Mouse (Mus musculus): ENCODE data around the gene Rexo1. TPM values are rescaled to one million over a fixed set of nuclear protein-coding genes. Genes with fewer than 3 reads are reported as not detected.

The Rexo1 gene
- polyA plus RNA-seq, 2 experiments: 27.9 to 56.4 TPM

GRCm38 (mm10) chr10:80584642-80585552, 23.5 kb upstream of the Rexo1 start:
- H3K27ac ChIP-seq (replicated peaks; ENCODE audit: low read depth, low read length): 0 out of 2 replicates have a peak overlapping the region, but pooled peaks have one; percentile 7
- no peak overlapping the region for H3K4me2 ChIP-seq (replicated peaks; ENCODE audit: low read depth, low read length, severe bottlenecking)
- H3K36me3 ChIP-seq (ENCODE audit: control insufficient read depth, insufficient read depth, low read length): peaks cover 41% of the 10 kb centered on the region
- no peak for TF ChIP-seq POLR2A (IDR thresholded peaks at IDR 0.05; ENCODE audit: borderline replicate concordance, extremely low read depth, insufficient read depth, insufficient read length)
- no peaks in the 10 kb centered on the region for H3K27me3 ChIP-seq (ENCODE audit: control insufficient read depth, insufficient read depth, low read length)
- DNase-seq (ENCODE audit: low spot score) (no peak), ATAC-seq (ENCODE audit: low FRiP score, low read depth) (no peak)
- WGBS: 81% methylated on average over 12 of the region's 12 CpGs
- H3K9ac ChIP-seq (ENCODE audit: low read depth, low read length, severe bottlenecking): no peak overlapping the region
- H3K9me3 ChIP-seq (ENCODE audit: control insufficient read depth, low read length): no peaks in the 10 kb centered on the region
- peaks cover 13% of the 10 kb centered on the region for H3K4me1 ChIP-seq (ENCODE audit: control insufficient read depth, insufficient read depth, low read length)
- no peak overlapping the region for H3K4me3 ChIP-seq (replicated peaks; ENCODE audit: low read length)

DNA sequence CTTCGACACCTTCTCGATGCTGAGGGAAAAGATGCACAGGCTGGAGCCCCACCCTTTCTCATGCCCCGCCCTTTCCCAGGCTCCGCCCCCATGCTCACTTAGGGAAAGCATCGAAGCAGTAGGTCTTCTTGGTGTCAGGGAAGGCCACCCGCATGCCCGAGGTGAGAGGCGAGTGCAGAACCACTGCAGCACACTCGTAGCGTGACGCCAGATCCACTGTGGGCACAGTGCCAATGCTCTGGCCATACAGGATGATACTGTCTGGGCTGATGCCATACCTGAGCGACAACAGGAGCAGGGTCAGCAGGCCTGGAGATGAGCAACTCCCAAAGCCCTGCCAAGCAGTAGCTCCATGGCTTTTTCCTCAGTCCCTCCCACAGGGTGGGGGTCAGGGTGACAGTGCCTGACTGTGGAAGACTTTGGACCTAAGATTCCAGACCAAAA, 22.7 kb upstream of the Rexo1 start:
- Histone ChIP-seq H3K9ac (ENCODE audit: low read depth, low read length, severe bottlenecking) (no peak overlapping the region), H3K9me3 (ENCODE audit: control insufficient read depth, low read length) (no peaks in the 10 kb centered on the region)
- no peak for DNase-seq (ENCODE audit: low spot score)

DNA sequence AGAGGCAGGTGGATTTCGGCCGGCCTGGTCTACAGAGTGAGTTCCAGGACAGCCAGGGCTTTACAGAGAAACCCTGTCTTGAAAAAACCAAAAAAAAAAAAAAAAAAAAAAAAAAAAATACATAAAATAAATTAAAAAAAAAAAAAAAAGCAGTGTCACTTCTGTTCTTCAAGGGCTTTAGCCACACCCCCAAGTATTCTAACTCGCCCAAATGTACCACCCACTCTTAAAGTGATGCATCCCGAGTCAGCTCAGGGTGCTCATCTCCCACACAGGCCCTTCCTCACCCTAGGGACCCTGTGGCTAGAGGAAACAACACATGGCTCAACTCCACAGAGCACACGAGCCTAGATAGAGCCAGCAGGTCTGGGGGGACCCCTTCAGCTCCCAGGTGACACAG, 21.7 kb upstream of the Rexo1 start:
- Histone ChIP-seq H3K27ac (replicated peaks; ENCODE audit: low read depth, low read length) (no peak overlapping the region), H3K27me3 (ENCODE audit: control insufficient read depth, insufficient read depth, low read length) (no peaks in the 10 kb centered on the region), H3K4me2 (replicated peaks; ENCODE audit: low read depth, low read length, severe bottlenecking) (no peak overlapping the region), H3K9me3 (ENCODE audit: control insufficient read depth, low read length) (no peaks in the 10 kb centered on the region), H3K4me1 (ENCODE audit: control insufficient read depth, insufficient read depth, low read length) (peaks cover 10% of the 10 kb centered on the region; the same call in 1 of the 2 replicates), H3K4me3 (replicated peaks; ENCODE audit: low read length) (no peak overlapping the region), H3K36me3 (ENCODE audit: control insufficient read depth, insufficient read depth, low read length) (peaks cover 41% of the 10 kb centered on the region), H3K9ac (ENCODE audit: low read depth, low read length, severe bottlenecking) (no peak overlapping the region)
- DNase-seq (ENCODE audit: low spot score) (no peak), ATAC-seq (ENCODE audit: low FRiP score, low read depth) (no peak)
- TF ChIP-seq POLR2A (IDR thresholded peaks at IDR 0.05; ENCODE audit: borderline replicate concordance, extremely low read depth, insufficient read depth, insufficient read length): no peak
- 87% methylated on average over 5 of the region's 5 CpGs for WGBS

More for the DNA sequence above, 22.7 kb upstream of the Rexo1 start:
- Histone ChIP-seq H3K4me2 (replicated peaks; ENCODE audit: low read depth, low read length, severe bottlenecking) (no peak overlapping the region), H3K27me3 (ENCODE audit: control insufficient read depth, insufficient read depth, low read length) (no peaks in the 10 kb centered on the region), H3K4me3 (replicated peaks; ENCODE audit: low read length) (no peak overlapping the region), H3K4me1 (ENCODE audit: control insufficient read depth, insufficient read depth, low read length) (peaks cover 11% of the 10 kb centered on the region), H3K27ac (replicated peaks; ENCODE audit: low read depth, low read length) (no peak overlapping the region), H3K36me3 (ENCODE audit: control insufficient read depth, insufficient read depth, low read length) (peaks cover 41% of the 10 kb centered on the region)
- no peak for ATAC-seq (ENCODE audit: low FRiP score, low read depth)
- no peak for TF ChIP-seq POLR2A (IDR thresholded peaks at IDR 0.05; ENCODE audit: borderline replicate concordance, extremely low read depth, insufficient read depth, insufficient read length)
- 65% methylated on average over 12 of the region's 12 CpGs for WGBS

DNA sequence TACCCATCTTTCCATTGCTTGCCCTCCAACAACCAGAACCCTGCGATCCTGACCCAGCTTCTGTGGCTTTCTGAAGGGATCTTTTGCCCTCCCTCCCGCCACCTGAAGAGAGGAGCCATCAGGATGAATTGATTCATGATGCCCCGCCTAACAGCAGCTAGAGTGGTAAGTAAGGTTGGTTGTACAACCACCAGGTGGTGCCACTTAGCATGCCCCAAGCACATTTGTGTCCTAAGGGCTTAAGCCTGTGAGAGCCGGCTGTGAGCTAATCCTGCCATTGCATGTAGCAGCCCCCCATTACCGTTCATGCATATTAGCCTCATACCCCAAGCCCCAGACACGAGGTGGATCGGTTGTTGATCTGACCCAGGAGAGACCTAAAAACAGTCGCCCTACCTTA, 17.6 kb upstream of the Rexo1 start:
- Histone ChIP-seq H3K9me3 (ENCODE audit: control insufficient read depth, low read length) (no peaks in the 10 kb centered on the region), H3K9ac (ENCODE audit: low read depth, low read length, severe bottlenecking) (no peak overlapping the region), H3K36me3 (ENCODE audit: control insufficient read depth, insufficient read depth, low read length) (peaks cover 17% of the 10 kb centered on the region), H3K4me3 (replicated peaks; ENCODE audit: low read length) (peak overlapping the region; percentile 86), H3K27ac (replicated peaks; ENCODE audit: low read depth, low read length) (peak overlapping the region; percentile 90), H3K4me2 (replicated peaks; ENCODE audit: low read depth, low read length, severe bottlenecking) (peak overlapping the region; percentile 91), H3K4me1 (ENCODE audit: control insufficient read depth, insufficient read depth, low read length) (peaks cover 29% of the 10 kb centered on the region), H3K27me3 (ENCODE audit: control insufficient read depth, insufficient read depth, low read length) (no peaks in the 10 kb centered on the region)
- no peak for ATAC-seq (ENCODE audit: low FRiP score, low read depth)
- DNase-seq (ENCODE audit: low spot score): peak; percentile 66
- 15% methylated on average over 8 of the region's 8 CpGs for WGBS
- TF ChIP-seq POLR2A (IDR thresholded peaks at IDR 0.05; ENCODE audit: borderline replicate concordance, extremely low read depth, insufficient read depth, insufficient read length): no peak

GRCm38 (mm10) chr10:80578131-80578750, 16.9 kb upstream of the Rexo1 start:
- Histone ChIP-seq H3K9ac (ENCODE audit: low read depth, low read length, severe bottlenecking) (peak overlapping the region; percentile 34), H3K9me3 (ENCODE audit: control insufficient read depth, low read length) (no peaks in the 10 kb centered on the region), H3K27ac (replicated peaks; ENCODE audit: low read depth, low read length) (peak overlapping the region; percentile 90), H3K4me3 (replicated peaks; ENCODE audit: low read length) (peak overlapping the region; percentile 86), H3K4me1 (ENCODE audit: control insufficient read depth, insufficient read depth, low read length) (peaks cover 31% of the 10 kb centered on the region), H3K4me2 (replicated peaks; ENCODE audit: low read depth, low read length, severe bottlenecking) (peak overlapping the region; percentile 91), H3K36me3 (ENCODE audit: control insufficient read depth, insufficient read depth, low read length) (peaks cover 11% of the 10 kb centered on the region), H3K27me3 (ENCODE audit: control insufficient read depth, insufficient read depth, low read length) (no peaks in the 10 kb centered on the region)
- ATAC-seq (ENCODE audit: low FRiP score, low read depth): peak; percentile 35; the same call in 1 of the 2 replicates
- DNase-seq (ENCODE audit: low spot score): peak; percentile 75
- 2% methylated on average over 29 of the region's 29 CpGs for WGBS
- TF ChIP-seq POLR2A (IDR thresholded peaks at IDR 0.05; ENCODE audit: borderline replicate concordance, extremely low read depth, insufficient read depth, insufficient read length): 0 out of 2 replicates have a peak, but pooled peaks have one; percentile 25
